Mouse (Mus musculus): ENCODE measurements around the gene Gm4181. TPM values are rescaled to one million over a fixed set of nuclear protein-coding genes. Genes with fewer than 3 reads are reported as not detected.
"Not testable (repeated sequence)": the region's sequence is repeated elsewhere in the genome, so short reads cannot be mapped to it uniquely, and the experiment has no call there.

The Gm4181 gene
- not detected in 2 replicates for polyA plus RNA-seq (2012; rRNA removed)

- not testable (repeated sequence) for DNase-seq (ENCODE audit: low read depth)
Measured at GRCm38 (mm10) chr14:51635566-51635965, at the start of gene Gm4181. Gene Gm4181 (minus strand): TSS chr14:51635666.

GRCm38 (mm10) chr14:51677269-51677668, 41.8 kb upstream of the Gm4181 start:
- TF ChIP-seq CTCF (IDR thresholded peaks at IDR 0.05; ENCODE audit: borderline replicate concordance, extremely low read depth, insufficient read depth, insufficient read length): no peak
- no peak for DNase-seq (ENCODE audit: low read depth)

- DNase-seq (ENCODE audit: low read depth): not testable (repeated sequence)
Measured at GRCm38 (mm10) chr14:51632426-51632825, 3.0 kb downstream of the Gm4181 start.

DNA sequence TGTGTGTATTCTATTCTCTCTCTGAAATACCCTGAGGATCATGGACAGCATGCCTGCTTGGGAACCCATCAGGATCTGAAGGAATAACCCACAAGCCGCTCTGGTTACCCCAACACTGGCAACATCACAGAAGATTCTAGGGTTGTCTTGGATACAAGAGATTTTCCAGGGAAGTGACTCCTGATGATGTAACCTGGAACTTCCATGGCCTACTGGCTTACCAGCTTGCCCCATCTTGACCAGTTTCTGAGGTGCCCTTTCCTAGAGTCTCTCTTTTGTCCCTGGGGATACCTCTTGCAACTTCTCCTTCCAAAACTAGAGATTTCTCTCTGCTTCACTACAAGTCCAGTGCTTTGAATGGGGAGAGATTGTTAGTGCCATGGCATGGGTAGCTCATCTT, 24.3 kb downstream of the Gm4181 start, which contains the start of gene Gm17078:
Gene Gm17078 (minus strand): TSS at position 101 of the 400 bp plus-strand sequence.
- TF ChIP-seq CTCF (IDR thresholded peaks at IDR 0.05; ENCODE audit: borderline replicate concordance, extremely low read depth, insufficient read depth, insufficient read length) (no peak), POLR2A (IDR thresholded peaks at IDR 0.05; ENCODE audit: borderline replicate concordance, extremely low read depth, insufficient read depth, insufficient read length, poor library complexity, severe bottlenecking) (no peak)
- DNase-seq (ENCODE audit: low read depth): no peak

DNA sequence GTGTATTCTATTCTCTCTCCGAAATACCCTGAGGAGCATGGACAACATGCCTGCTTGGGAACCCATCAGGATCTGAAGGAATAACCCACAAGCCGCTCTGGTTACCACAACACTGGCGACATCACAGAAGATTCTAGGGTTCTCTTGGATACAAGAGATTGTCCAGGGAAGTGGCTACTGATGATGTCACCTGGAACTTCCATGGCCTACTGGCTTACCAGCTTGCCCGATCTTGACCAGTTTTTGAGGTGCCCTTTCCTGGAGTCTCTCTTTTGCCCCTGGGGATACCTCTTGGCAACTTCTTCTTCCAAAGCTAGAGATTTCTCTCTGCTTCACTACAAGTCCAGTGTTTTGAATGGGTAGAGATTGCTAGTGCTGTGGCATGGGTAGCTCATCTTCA, 43.4 kb downstream of the Gm4181 start, which contains the start of gene Gm17174:
Gene Gm17174 (minus strand): TSS at position 101 of the 400 bp plus-strand sequence.
- not testable (repeated sequence) for DNase-seq (ENCODE audit: low read depth)

Other genes starting within 250 kb of the Gm4181 start
- gene Vmn2r88, start 224.8 kb downstream of the Gm4181 start, polyA plus RNA-seq (2012; rRNA removed): not detected in 2 replicates
- gene Vmn2r89, start 183.8 kb downstream of the Gm4181 start, polyA plus RNA-seq (2012; rRNA removed): not detected in 2 replicates
- gene Gm5622, start 82.9 kb downstream of the Gm4181 start, polyA plus RNA-seq (2012; rRNA removed): not detected in 2 replicates
- gene Gm17175, start 61.6 kb downstream of the Gm4181 start, polyA plus RNA-seq (2012; rRNA removed): not detected in 2 replicates
- not detected in 2 replicates for gene Gm17174, start 43.5 kb downstream of the Gm4181 start, polyA plus RNA-seq (2012; rRNA removed)
- gene Gm17078, start 24.4 kb downstream of the Gm4181 start, polyA plus RNA-seq (2012; rRNA removed): not detected in 2 replicates
- gene Gm17079, start 59.8 kb upstream of the Gm4181 start, polyA plus RNA-seq (2012; rRNA removed): not detected in 2 replicates
- not detected in 2 replicates for gene Gm5800, start 81.5 kb upstream of the Gm4181 start, polyA plus RNA-seq (2012; rRNA removed)
- gene Ang4, start 137.9 kb upstream of the Gm4181 start, polyA plus RNA-seq (2012; rRNA removed): not detected in 2 replicates
- not detected in 2 replicates for gene AY358078, start 164.4 kb upstream of the Gm4181 start, polyA plus RNA-seq (2012; rRNA removed)
- 0.14 TPM in 1 of 2 replicates, not detected in the other for gene Ear6, start 218.0 kb upstream of the Gm4181 start, polyA plus RNA-seq (2012; rRNA removed)
- 64.9 and 76.0 TPM in 2 replicates for gene Mettl17, start 249.2 kb upstream of the Gm4181 start, polyA plus RNA-seq (2012; rRNA removed)

Measured in brain, embryonic 14.5 days (tissue).